Mouse (Mus musculus): ENCODE results near the gene Col4a1.
A peak's percentile ranks its signal among the peaks of the same experiment; 100 is the strongest.

DNA sequence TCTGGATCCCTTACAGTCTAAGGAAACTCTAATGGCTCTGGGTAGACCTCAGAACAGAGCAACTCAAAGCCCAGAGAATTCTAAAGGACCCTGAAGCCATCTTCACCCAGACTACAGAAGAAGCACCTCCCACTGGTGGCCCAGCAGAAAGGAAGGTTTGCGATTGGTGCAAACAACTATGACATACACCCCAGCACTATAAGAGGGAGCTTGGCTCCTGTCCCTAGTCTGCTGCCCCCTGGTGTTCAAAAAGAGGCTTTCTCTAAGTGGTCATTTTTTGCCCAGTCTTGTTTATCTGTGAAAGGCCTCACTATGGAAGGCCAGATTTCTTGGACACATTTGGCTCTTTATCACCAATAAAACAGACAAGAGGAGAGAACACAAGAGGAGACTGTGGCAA lies 97.4 kb downstream of the Col4a1 start:
- no peak for TF ChIP-seq POLR2A (IDR thresholded peaks at IDR 0.05; ENCODE audit: low read depth, low read length)
- TF ChIP-seq CTCF (IDR thresholded peaks at IDR 0.05; ENCODE audit: extremely low read depth, insufficient read depth, insufficient read length, insufficient replicate concordance), result peak; percentile 51; the same call in 1 of the 2 replicates
